Mouse (Mus musculus) megakaryocyte, embryonic 14.5 days (primary cell): ENCODE results near the gene Mia3. TPM values are rescaled to one million over a fixed set of nuclear protein-coding genes. Genes with fewer than 3 reads are reported as not detected.

Source experiments
- H3K27me3 ChIP-seq: replicated peaks from 2 replicates; pipeline ENCODE3; 2012; ENCODE audit warnings: inconsistent platforms
- H3K36me3 ChIP-seq: replicated peaks from 2 replicates; pipeline ENCODE3; 2012; ENCODE audit warnings: low read length, inconsistent platforms, mixed read lengths
- H3K4me1 ChIP-seq: 2 replicates; pipeline ENCODE4 v1.6.1; 2012; ENCODE audit warnings: inconsistent platforms
- H3K4me3 ChIP-seq: replicated peaks from 2 replicates; pipeline ENCODE3; 2012; ENCODE audit warnings: moderate library complexity, mild to moderate bottlenecking, inconsistent platforms
- H3K9me3 ChIP-seq: 2 replicates; pipeline ENCODE4 v1.6.1; 2012; ENCODE audit warnings: inconsistent platforms
- FLI1 ChIP-seq: IDR thresholded peaks from 2 replicates; pipeline ENCODE4 v1.6.1; 2012; ENCODE audit warnings: low read length, inconsistent platforms, mixed read lengths
- GATA1 ChIP-seq: IDR thresholded peaks from 3 replicates; pipeline ENCODE4 v1.6.1; 2012; ENCODE audit warnings: mixed read lengths, low read length, inconsistent platforms, borderline replicate concordance
- polyA plus RNA-seq: library from polyadenylated mRNA; stranded (reverse); fragments of >175 nt; gene quantifications from 2 replicates; pipeline ENCODE4 v1.2.3, GENCODE M21; 2012; ENCODE audit warnings: low replicate concordance; ENCODE audit not compliant: insufficient read depth

The Mia3 gene
- polyA plus RNA-seq, 1 experiment, result 26.1 TPM

GRCm38 (mm10) chr1:183378321-183378941 is 9.1 kb upstream of the Mia3 start:
- no peaks in the 10 kb centered on the region for H3K36me3 ChIP-seq
- no peak overlapping the region for H3K4me3 ChIP-seq
- peaks cover 9% of the 10 kb centered on the region for H3K4me1 ChIP-seq
- TF ChIP-seq FLI1, result no peak
- no peak for TF ChIP-seq GATA1
- peaks cover 26% of the 10 kb centered on the region for H3K9me3 ChIP-seq
- peaks cover 10% of the 10 kb centered on the region for H3K27me3 ChIP-seq

GRCm38 (mm10) chr1:183377045-183377444 is 7.7 kb upstream of the Mia3 start:
- Histone ChIP-seq H3K36me3 (no peaks in the 10 kb centered on the region), H3K27me3 (peaks cover 7% of the 10 kb centered on the region), H3K9me3 (peaks cover 18% of the 10 kb centered on the region), H3K4me3 (no peak overlapping the region), H3K4me1 (peaks cover 9% of the 10 kb centered on the region)
- TF ChIP-seq GATA1 (no peak), FLI1 (no peak)

GRCm38 (mm10) chr1:183374728-183375127 is 5.4 kb upstream of the Mia3 start:
- Histone ChIP-seq H3K27me3 (no peaks in the 10 kb centered on the region), H3K36me3 (no peaks in the 10 kb centered on the region), H3K9me3 (peaks cover 11% of the 10 kb centered on the region), H3K4me1 (peaks cover 18% of the 10 kb centered on the region), H3K4me3 (no peak overlapping the region)
- no peak for TF ChIP-seq FLI1
- TF ChIP-seq GATA1, result no peak

GRCm38 (mm10) chr1:183368601-183369400 is 552 bp downstream of the Mia3 start:
- peaks cover 26% of the 10 kb centered on the region for H3K4me1 ChIP-seq

GRCm38 (mm10) chr1:183366361-183366760 is 3.0 kb downstream of the Mia3 start:
- TF ChIP-seq FLI1 (no peak), GATA1 (no peak)
- H3K4me3 ChIP-seq, result no peak overlapping the region
- H3K9me3 ChIP-seq, result no peaks in the 10 kb centered on the region
- peaks cover 38% of the 10 kb centered on the region for H3K36me3 ChIP-seq
- H3K4me1 ChIP-seq, result peaks cover 42% of the 10 kb centered on the region
- H3K27me3 ChIP-seq, result peaks cover 6% of the 10 kb centered on the region

More at GRCm38 (mm10) chr1:183368601-183369400, 552 bp downstream of the Mia3 start:
- no peaks in the 10 kb centered on the region for H3K9me3 ChIP-seq
- peaks cover 6% of the 10 kb centered on the region for H3K27me3 ChIP-seq
- TF ChIP-seq GATA1, result no peak
- no peak for TF ChIP-seq FLI1
- peak overlapping the region; percentile 97 for H3K4me3 ChIP-seq
- H3K36me3 ChIP-seq, result peaks cover 17% of the 10 kb centered on the region

GRCm38 (mm10) chr1:183363577-183363867 is 5.8 kb downstream of the Mia3 start:
- Histone ChIP-seq H3K36me3 (peaks cover 63% of the 10 kb centered on the region), H3K4me3 (no peak overlapping the region), H3K27me3 (peaks cover 4% of the 10 kb centered on the region), H3K9me3 (no peaks in the 10 kb centered on the region), H3K4me1 (peaks cover 30% of the 10 kb centered on the region)
- TF ChIP-seq FLI1 (no peak), GATA1 (no peak)

GRCm38 (mm10) chr1:183362729-183363576 is 6.4 kb downstream of the Mia3 start:
- peaks cover 69% of the 10 kb centered on the region for H3K36me3 ChIP-seq
- no peak overlapping the region for H3K4me3 ChIP-seq
- no peak for TF ChIP-seq GATA1
- no peak for TF ChIP-seq FLI1

GRCm38 (mm10) chr1:183362301-183362700 is 7.1 kb downstream of the Mia3 start:
- Histone ChIP-seq H3K9me3 (no peaks in the 10 kb centered on the region), H3K27me3 (no peaks in the 10 kb centered on the region), H3K4me1 (peaks cover 19% of the 10 kb centered on the region), H3K4me3 (no peak overlapping the region), H3K36me3 (peaks cover 75% of the 10 kb centered on the region)
- TF ChIP-seq GATA1 (no peak), FLI1 (no peak)

More at GRCm38 (mm10) chr1:183362729-183363576, 6.4 kb downstream of the Mia3 start:
- H3K9me3 ChIP-seq, result no peaks in the 10 kb centered on the region
- peaks cover 2% of the 10 kb centered on the region for H3K27me3 ChIP-seq
- H3K4me1 ChIP-seq, result peaks cover 24% of the 10 kb centered on the region

- Histone ChIP-seq H3K36me3 (peaks cover 87% of the 10 kb centered on the region), H3K4me3 (no peak overlapping the region), H3K27me3 (no peaks in the 10 kb centered on the region), H3K4me1 (peaks cover 19% of the 10 kb centered on the region), H3K9me3 (no peaks in the 10 kb centered on the region)
- TF ChIP-seq FLI1, result no peak
- TF ChIP-seq GATA1, result no peak
Measured at GRCm38 (mm10) chr1:183358901-183359300, 10.5 kb downstream of the Mia3 start.

GRCm38 (mm10) chr1:183349840-183350239 is 19.5 kb downstream of the Mia3 start:
- TF ChIP-seq GATA1 (no peak), FLI1 (no peak)
- Histone ChIP-seq H3K9me3 (no peaks in the 10 kb centered on the region), H3K36me3 (peaks cover 68% of the 10 kb centered on the region), H3K4me3 (peak overlapping the region; percentile 65), H3K27me3 (no peaks in the 10 kb centered on the region), H3K4me1 (peaks cover 42% of the 10 kb centered on the region)
